Mouse (Mus musculus) liver, adult 2 months (tissue): ENCODE results near the gene Usp47.

Experiments
- CTCF ChIP-seq: fragments of 200-500 bp; IDR thresholded peaks from 2 replicates; pipeline ENCODE4 v1.5.1; 2011; ENCODE audit warnings: low read depth, low read length, control low read depth
- POLR2A ChIP-seq: fragments of 200-500 bp; IDR thresholded peaks from 2 replicates; pipeline ENCODE4 v1.6.1; 2011; ENCODE audit warnings: low read length, control low read depth; ENCODE audit not compliant: insufficient read depth; ENCODE audit errors: extremely low read depth

DNA sequence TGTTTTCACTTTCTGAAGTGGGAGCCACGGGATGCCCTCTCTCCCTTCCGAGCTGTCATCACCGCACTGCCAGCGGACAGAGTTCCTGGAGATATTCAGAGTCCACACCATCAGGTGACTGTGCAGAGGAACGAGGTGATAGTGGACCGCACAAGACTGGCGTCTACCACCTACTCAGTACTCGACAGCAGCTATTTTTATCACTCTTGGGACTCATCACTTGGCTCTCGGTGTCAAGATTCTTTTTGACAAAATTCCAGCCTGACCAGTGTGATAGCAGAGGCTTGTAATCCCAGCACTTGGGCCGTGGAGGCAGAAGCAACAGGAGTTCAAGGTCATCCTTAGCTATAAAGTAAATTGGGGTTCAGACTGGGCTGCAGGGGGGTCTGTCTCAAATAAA lies 125.8 kb downstream of the Usp47 start:
- TF ChIP-seq POLR2A, result no peak
- no peak for TF ChIP-seq CTCF
